Mouse (Mus musculus): ENCODE measurements around the gene Sumo1.

DNA sequence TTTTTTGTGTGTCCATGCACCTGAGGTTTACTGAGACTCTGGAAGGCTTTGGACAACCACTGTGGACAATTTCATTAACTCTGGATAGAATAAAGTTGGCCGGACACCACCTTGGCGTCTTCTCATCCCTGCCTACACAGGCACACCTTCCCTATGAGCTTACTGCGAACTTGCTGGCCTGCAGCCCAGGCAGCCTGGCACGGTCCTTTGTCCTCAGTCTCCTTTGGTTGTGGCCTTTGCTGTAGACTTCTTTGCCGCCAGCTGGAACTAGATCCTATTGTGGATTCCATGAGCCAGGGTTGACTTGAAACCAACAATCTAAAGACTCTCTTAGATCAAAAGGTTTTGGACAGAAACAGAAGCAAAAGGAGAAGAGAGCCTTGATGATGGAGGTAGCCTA, 45.2 kb downstream of the Sumo1 start:
- no peak for TF ChIP-seq CTCF (IDR thresholded peaks at IDR 0.05)
- TF ChIP-seq POLR2A (IDR thresholded peaks at IDR 0.05; ENCODE audit: insufficient read depth, low read depth, low read length) = no peak
